Mouse (Mus musculus) neural tube, embryonic 13.5 days (tissue): ENCODE measurements around the gene Focad. TPM values are rescaled to one million over a fixed set of nuclear protein-coding genes. Genes with fewer than 3 reads are reported as not detected.
A peak's percentile ranks its signal among the peaks of the same experiment; 100 is the strongest.

ENCODE experiments used
- ATAC-seq: fragments of 200-750 bp; cut with Nextera tagmentation; 2 replicates; pipeline ENCODE4 v1.8.0; 2017; ENCODE audit warnings: low read depth, mild to moderate bottlenecking, moderate TSS enrichment, moderate library complexity
- H3K27ac ChIP-seq: fragments of 300-500 bp; sonication (generic); replicated peaks from 2 replicates; pipeline ENCODE4 v1.5.1; 2015; ENCODE audit warnings: moderate library complexity, mild to moderate bottlenecking, inconsistent platforms
- H3K27me3 ChIP-seq: fragments of 300-500 bp; sonication (generic); 2 replicates; pipeline ENCODE4 v1.6.1; 2015; ENCODE audit warnings: mild to moderate bottlenecking, inconsistent platforms
- H3K36me3 ChIP-seq: fragments of 300-500 bp; sonication (generic); 2 replicates; pipeline ENCODE4 v1.6.1; 2015; ENCODE audit warnings: mild to moderate bottlenecking, inconsistent platforms
- H3K4me1 ChIP-seq: fragments of 300-500 bp; sonication (generic); replicated peaks from 2 replicates; pipeline ENCODE4 v1.6.1; 2015; ENCODE audit warnings: inconsistent platforms
- H3K4me2 ChIP-seq: fragments of 300-500 bp; sonication (generic); 2 replicates; pipeline ENCODE4 v1.6.1; 2015; ENCODE audit warnings: inconsistent platforms, mild to moderate bottlenecking, moderate library complexity
- H3K4me3 ChIP-seq: fragments of 300-500 bp; sonication (generic); 2 replicates; pipeline ENCODE4 v1.5.1; 2015; ENCODE audit warnings: mild to moderate bottlenecking, inconsistent platforms
- H3K9ac ChIP-seq: fragments of 300-500 bp; sonication (generic); 2 replicates; pipeline ENCODE4 v1.6.1; 2015; ENCODE audit warnings: moderate library complexity, mild to moderate bottlenecking, inconsistent platforms
- H3K9me3 ChIP-seq: fragments of 300-500 bp; sonication (generic); 2 replicates; pipeline ENCODE4 v1.6.1; 2016; ENCODE audit warnings: inconsistent platforms
- WGBS: fragments of 180-500 bp; shearing (Covaris S2); methylation state at CpG from one replicate; pipeline ENCODE4 v1.1.7; 2015; 5-methylcytosine and 5-hydroxymethylcytosine counted together
- polyA plus RNA-seq: library from polyadenylated mRNA; unstranded; fragments of >200 nt; fragmentation: Nextera tagmentation; extraction: Ambion mirVana; gene quantifications from 2 replicates; pipeline ENCODE4 v1.2.1, GENCODE M21; 2015

The Focad gene
- polyA plus RNA-seq, 1 experiment from 2014 or later: 12.3 TPM

DNA sequence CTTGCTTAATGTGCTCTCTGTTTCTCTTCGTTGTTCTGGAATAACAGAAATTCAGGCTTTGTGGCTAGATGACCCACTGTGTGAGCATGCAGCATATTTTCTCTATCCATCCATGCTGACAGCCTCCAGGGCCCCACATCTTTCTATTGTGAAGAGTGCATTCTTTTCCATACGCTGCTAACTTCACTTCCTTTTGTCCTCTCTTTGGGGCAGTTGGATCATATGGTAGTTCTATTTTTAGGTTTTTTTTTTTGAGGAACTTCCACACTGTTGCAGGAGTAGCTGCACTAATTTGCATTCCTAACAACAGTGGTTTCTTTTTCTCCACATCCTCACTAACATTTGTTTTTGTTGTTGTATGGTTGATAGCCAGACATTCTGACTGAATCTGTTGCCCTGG is 320.6 kb downstream of the Focad start:
- H3K4me3 ChIP-seq: no peak overlapping the region
- 44% methylated on average over 2 of the region's 2 CpGs for WGBS
- H3K27me3 ChIP-seq: no peaks in the 10 kb centered on the region

DNA sequence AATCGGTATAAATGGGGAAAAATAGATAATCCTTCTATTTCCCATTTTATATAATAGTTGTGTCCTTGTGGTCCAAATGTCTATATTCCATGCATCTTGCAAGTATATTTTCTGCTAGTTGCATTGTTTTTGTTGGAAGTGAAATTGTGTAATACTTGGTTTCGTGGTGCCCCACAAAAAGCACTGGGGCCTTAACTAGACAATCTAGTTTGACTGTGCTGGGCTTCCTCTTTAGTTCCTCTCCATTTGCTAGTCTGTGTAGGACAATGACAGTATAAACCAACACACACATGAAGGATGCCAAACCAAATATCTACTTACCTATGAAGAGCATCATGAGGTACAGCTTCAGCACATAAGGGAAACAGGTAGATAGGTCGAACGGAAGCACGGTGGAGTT is 324.9 kb downstream of the Focad start:
- Histone ChIP-seq H3K9me3 (no peaks in the 10 kb centered on the region), H3K4me1 (peaks cover 5% of the 10 kb centered on the region; the same call in 1 of the 2 replicates), H3K27ac (no peak overlapping the region), H3K9ac (no peak overlapping the region), H3K27me3 (no peaks in the 10 kb centered on the region), H3K36me3 (no peaks in the 10 kb centered on the region), H3K4me3 (no peak overlapping the region), H3K4me2 (no peak overlapping the region)
- ATAC-seq: no peak
- WGBS: 96% methylated on average over 5 of the region's 5 CpGs

More for the DNA sequence above, 320.6 kb downstream of the Focad start:
- H3K27ac ChIP-seq: no peak overlapping the region
- peaks cover 5% of the 10 kb centered on the region; the same call in 1 of the 2 replicates for H3K4me1 ChIP-seq
- H3K9me3 ChIP-seq: no peaks in the 10 kb centered on the region
- ATAC-seq: no peak
- H3K9ac ChIP-seq: no peak overlapping the region
- no peak overlapping the region for H3K4me2 ChIP-seq
- H3K36me3 ChIP-seq: no peaks in the 10 kb centered on the region

DNA sequence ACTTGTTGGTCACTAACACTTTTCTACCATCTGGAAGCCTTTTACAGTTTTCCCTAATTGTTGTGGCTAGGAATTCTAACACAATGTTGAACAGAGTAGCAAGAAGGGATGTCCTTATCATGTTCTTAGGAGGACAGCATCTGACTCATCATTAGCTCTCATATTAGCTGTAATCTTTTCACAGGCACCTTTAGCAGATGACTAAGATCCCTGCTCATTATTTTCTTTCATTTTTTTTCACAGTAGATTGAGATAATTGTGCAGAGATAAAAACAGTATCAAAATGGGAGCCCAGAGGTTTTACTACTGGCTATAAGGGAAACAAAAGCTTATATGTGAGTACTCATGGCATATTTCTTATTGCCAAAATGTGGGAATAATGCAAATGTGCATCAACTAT is 330.1 kb downstream of the Focad start:
- H3K27me3 ChIP-seq: no peaks in the 10 kb centered on the region
- H3K27ac ChIP-seq: no peak overlapping the region
- no peak overlapping the region for H3K9ac ChIP-seq
- H3K4me1 ChIP-seq: no peaks in the 10 kb centered on the region
- ATAC-seq: no peak
- H3K9me3 ChIP-seq: no peaks in the 10 kb centered on the region
- no peak overlapping the region for H3K4me2 ChIP-seq
- no peak overlapping the region for H3K4me3 ChIP-seq
- H3K36me3 ChIP-seq: no peaks in the 10 kb centered on the region

DNA sequence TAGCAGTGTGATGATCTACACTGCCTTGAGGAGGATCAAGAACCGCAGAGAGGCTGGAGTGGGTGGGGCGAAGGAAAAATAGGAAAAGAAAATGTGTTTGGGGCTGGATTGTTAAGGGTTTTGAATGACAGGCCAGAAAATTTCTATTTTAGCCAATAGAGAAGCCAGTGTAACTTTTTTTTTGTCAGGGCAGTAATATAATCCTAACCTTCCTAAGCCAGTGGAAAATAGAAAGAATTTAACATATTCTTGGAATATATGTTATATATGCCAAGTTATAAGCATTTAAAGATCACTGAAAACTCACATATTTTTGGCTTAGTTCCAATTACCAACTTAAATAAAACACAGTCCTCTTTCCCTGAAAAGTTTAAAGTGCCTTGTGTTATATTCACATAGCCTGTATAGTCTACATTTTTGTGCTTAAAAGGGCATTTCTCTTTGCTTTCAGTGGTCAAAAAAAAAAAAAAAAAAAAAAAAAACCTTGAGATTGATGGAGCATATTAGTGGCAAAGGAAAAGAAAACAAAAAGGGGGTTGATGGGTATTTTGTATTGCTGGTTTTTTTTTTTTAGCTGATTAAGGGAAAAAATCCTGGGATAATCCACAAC is 333.3 kb downstream of the Focad start:
- no peak for ATAC-seq

DNA sequence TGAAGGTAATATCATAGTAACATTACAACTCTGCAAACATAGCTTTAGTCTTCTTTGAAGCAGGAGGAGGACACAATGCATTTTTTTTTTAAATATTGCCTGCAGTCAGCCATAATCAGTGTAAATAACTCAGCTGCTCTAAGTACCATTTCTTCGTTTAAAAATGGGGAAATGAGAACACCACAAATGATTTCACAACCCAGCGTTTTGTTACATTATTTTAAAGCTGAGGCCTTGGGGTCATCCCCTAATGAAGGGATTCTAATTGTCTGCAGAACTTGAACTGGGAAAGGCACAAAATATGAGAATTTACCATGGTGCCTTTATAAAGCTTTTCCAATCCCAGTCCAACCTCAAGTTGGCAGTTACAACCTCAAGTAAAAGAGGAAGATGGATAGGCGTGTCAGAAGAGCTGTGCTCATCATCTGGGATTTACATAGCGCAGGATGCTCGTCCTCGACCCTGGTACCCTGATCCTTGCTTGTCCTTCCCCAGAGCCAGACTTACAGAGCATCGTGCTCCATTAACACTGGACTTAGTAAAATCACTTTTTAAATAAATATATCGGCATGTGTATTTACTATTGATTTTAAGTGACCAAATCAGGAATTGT is 338.1 kb downstream of the Focad start:
- Histone ChIP-seq H3K27ac (no peak overlapping the region), H3K4me2 (no peak overlapping the region), H3K4me1 (no peaks in the 10 kb centered on the region), H3K9me3 (no peaks in the 10 kb centered on the region), H3K9ac (no peak overlapping the region), H3K4me3 (no peak overlapping the region), H3K36me3 (no peaks in the 10 kb centered on the region), H3K27me3 (no peaks in the 10 kb centered on the region)
- ATAC-seq: no peak
- whole genome bisulfite sequencing: 83% methylated on average over 8 of the region's 8 CpGs

More for the DNA sequence above, 333.3 kb downstream of the Focad start:
- 97% methylated on average over 2 of the region's 2 CpGs for whole genome bisulfite sequencing
- no peak overlapping the region for H3K4me3 ChIP-seq
- H3K9me3 ChIP-seq: no peaks in the 10 kb centered on the region
- H3K4me2 ChIP-seq: no peak overlapping the region
- no peaks in the 10 kb centered on the region for H3K27me3 ChIP-seq
- no peak overlapping the region for H3K9ac ChIP-seq
- H3K4me1 ChIP-seq: no peaks in the 10 kb centered on the region
- H3K27ac ChIP-seq: no peak overlapping the region
- no peaks in the 10 kb centered on the region for H3K36me3 ChIP-seq

DNA sequence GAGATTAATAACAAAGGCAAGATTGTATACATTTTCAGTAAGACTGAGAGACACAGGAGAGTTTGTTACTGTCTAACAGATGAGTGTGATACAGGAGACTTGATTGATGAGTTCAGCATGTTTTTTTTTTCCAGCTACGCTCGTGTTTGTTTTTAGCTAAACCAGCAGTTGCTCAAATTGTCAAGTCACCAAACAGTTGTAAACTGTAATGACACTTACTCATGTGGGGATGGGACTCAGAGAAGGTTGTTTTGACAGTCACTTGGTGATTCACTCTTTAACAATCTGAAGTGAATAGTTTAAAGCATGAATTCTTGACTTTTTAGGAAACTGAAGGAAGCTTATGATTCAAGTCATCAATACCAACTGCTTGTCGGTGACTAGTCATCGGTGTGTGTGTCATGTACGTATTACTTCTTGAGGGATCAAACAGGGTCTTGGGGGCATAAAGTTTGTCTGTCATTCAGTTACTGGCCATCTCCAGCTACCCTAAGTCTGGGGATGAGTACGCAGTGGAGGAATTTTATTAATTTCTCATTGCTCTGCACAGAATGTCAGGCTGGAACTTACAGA is 342.2 kb downstream of the Focad start:
- no peak overlapping the region for H3K27ac ChIP-seq
- no peak for ATAC-seq
- no peaks in the 10 kb centered on the region for H3K27me3 ChIP-seq
- H3K4me1 ChIP-seq: peaks cover 11% of the 10 kb centered on the region
- H3K4me2 ChIP-seq: no peak overlapping the region
- H3K9ac ChIP-seq: no peak overlapping the region
- WGBS: 77% methylated on average over 6 of the region's 6 CpGs
- H3K4me3 ChIP-seq: no peak overlapping the region
- no peaks in the 10 kb centered on the region for H3K9me3 ChIP-seq
- no peaks in the 10 kb centered on the region for H3K36me3 ChIP-seq

DNA sequence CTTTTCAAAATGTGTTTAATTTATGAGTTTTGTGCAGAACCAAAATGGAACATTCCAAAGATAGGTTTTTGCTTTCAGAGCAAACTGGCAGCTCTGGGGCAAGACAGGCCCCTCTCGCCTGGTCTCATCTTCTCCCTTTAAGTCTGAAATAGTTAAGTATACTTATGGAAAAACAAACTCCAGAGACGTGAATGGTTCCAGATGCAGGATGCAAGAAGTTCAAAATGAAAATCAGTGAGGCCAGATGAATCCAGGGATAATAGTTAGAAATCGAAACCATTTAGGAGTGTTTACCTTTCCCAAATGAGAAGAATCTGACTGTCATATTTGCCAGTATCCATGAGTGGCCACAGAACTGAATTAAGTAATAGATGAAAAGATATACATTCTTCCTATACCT is 342.7 kb downstream of the Focad start:
- H3K9ac ChIP-seq: no peak overlapping the region
- 82% methylated on average over 3 of the region's 3 CpGs for WGBS
- H3K27ac ChIP-seq: no peak overlapping the region
- no peaks in the 10 kb centered on the region for H3K9me3 ChIP-seq
- ATAC-seq: no peak
- H3K4me3 ChIP-seq: no peak overlapping the region
- H3K27me3 ChIP-seq: no peaks in the 10 kb centered on the region
- peaks cover 16% of the 10 kb centered on the region for H3K4me1 ChIP-seq
- no peaks in the 10 kb centered on the region for H3K36me3 ChIP-seq
- no peak overlapping the region for H3K4me2 ChIP-seq

DNA sequence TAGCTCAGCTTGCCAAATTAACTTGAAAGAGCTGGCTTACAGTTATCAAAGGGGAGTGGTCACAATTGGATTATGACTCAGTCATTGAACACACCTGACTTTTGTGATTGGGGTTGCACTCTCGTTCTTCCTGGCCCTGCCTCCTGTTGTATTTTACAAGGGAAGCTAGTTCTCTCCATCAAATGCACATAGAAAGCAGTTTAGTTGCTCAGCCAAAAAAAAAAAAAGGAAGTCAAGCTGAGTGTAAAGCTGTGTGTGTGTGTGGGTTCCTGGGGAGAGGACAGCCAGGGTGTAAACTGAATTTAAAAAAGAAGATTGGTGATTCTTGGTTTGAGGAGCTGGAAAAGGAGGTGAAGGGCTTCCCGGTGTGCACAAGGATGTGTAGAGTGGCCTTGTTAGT is 343.5 kb downstream of the Focad start:
- H3K9ac ChIP-seq: no peak overlapping the region
- H3K36me3 ChIP-seq: no peaks in the 10 kb centered on the region
- no peak overlapping the region for H3K4me3 ChIP-seq
- peaks cover 18% of the 10 kb centered on the region for H3K4me1 ChIP-seq
- ATAC-seq: no peak
- no peak overlapping the region for H3K27ac ChIP-seq
- WGBS: 49% methylated on average over 2 of the region's 2 CpGs
- H3K4me2 ChIP-seq: peak overlapping the region; percentile 63
- H3K27me3 ChIP-seq: no peaks in the 10 kb centered on the region
- H3K9me3 ChIP-seq: no peaks in the 10 kb centered on the region

DNA sequence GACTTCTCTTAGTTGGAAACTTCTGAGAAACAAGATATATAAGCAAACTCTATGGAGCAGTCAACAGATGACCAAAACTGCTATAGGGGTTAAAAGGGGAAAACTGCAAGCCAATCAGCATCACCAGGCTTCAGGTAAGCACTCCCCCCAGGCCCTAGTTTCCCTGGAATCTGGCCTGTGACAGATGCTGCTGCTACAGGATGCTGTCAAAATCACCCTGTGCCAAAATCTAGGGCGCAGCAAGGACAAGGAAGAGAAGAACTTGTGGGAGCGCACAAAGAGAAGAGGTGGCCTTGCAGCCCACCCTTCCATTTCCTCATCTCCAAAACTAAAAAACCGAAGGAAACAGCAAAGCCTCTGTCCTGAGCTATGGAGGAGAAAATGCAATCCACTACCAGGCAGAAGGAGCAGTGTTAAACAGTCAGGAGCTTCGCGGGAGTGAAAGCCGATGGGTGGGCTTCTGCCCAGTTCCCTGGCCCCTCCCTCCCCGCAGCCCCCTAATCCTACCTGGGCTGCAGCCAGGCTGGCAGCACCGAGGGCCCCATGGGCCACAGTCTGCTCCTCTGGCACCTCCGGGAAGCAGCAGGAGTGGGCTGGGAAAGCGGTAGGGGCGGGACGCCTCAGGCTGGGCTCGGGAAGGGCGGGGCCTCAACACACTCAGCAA is 344.0 kb downstream of the Focad start, which contains the start of gene Hacd4:
TSS of gene Hacd4 (minus strand) at position 603 of the 664 bp plus-strand sequence.
- WGBS: 6% methylated on average over 14 of the region's 14 CpGs
- Histone ChIP-seq H3K27me3 (no peaks in the 10 kb centered on the region), H3K4me3 (peak within 1 kb of the TSS; percentile 36), H3K36me3 (no peaks in the 10 kb centered on the region), H3K27ac (no peak within 1 kb of the TSS), H3K9me3 (no peaks in the 10 kb centered on the region), H3K9ac (peak within 1 kb of the TSS; percentile 67), H3K4me1 (peaks cover 18% of the 10 kb centered on the region), H3K4me2 (peak within 1 kb of the TSS; percentile 63)
- ATAC-seq: peak; percentile 53; the same call in 1 of the 2 replicates

DNA sequence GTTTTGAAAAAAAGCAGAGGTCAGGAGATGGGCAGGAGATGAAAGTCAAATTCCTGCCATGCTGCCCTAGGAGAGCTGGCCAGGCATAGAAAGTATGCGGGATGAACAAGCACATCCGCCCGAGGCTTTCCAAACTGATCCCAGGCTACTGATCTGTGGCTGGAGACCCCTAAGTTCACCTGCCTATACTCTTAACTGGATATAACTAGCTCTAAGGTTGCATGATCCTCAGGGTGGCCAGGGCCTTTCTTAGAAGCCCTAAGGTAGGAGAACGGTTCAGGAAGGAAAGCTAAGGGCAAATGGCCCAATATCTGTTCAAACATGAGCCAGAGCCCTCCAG is 344.5 kb downstream of the Focad start:
- peak overlapping the region; percentile 63 for H3K4me2 ChIP-seq
- H3K4me1 ChIP-seq: peaks cover 18% of the 10 kb centered on the region
- H3K27ac ChIP-seq: no peak overlapping the region
- H3K36me3 ChIP-seq: no peaks in the 10 kb centered on the region
- H3K27me3 ChIP-seq: no peaks in the 10 kb centered on the region
- peak overlapping the region; percentile 67; the same call in 1 of the 2 replicates for H3K9ac ChIP-seq
- H3K9me3 ChIP-seq: no peaks in the 10 kb centered on the region
- peak overlapping the region; percentile 36 for H3K4me3 ChIP-seq
- 26% methylated on average over 4 of the region's 4 CpGs for WGBS
- ATAC-seq: no peak

DNA sequence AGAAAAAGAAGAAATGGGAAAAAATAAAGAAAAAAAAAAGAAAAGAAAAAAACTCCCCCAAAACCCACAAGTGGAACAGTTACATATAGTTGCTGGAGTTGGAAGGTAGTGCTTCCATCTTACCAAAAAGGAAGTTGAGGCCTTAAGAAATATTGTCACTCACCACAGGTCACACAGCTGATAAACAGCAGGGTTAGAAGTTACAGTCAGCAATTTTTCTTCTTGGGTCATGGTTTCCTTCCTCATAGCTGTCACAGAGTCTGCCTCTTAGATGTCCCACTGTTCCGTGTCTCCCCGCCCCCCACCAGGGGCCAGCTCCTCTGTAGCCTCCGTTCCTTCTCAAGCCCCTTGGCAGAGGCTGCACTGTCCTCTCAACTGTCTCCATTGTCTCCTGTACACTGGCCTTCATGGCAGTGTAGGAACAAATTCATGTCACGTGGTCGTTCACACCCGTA is 345.3 kb downstream of the Focad start:
- no peaks in the 10 kb centered on the region for H3K27me3 ChIP-seq
- H3K9me3 ChIP-seq: no peaks in the 10 kb centered on the region
- 72% methylated on average over 6 of the region's 6 CpGs for WGBS
- H3K4me3 ChIP-seq: no peak overlapping the region
- H3K36me3 ChIP-seq: no peaks in the 10 kb centered on the region
- H3K4me2 ChIP-seq: no peak overlapping the region
- no peak overlapping the region for H3K9ac ChIP-seq
- H3K4me1 ChIP-seq: peaks cover 18% of the 10 kb centered on the region
- H3K27ac ChIP-seq: no peak overlapping the region
- ATAC-seq: no peak

DNA sequence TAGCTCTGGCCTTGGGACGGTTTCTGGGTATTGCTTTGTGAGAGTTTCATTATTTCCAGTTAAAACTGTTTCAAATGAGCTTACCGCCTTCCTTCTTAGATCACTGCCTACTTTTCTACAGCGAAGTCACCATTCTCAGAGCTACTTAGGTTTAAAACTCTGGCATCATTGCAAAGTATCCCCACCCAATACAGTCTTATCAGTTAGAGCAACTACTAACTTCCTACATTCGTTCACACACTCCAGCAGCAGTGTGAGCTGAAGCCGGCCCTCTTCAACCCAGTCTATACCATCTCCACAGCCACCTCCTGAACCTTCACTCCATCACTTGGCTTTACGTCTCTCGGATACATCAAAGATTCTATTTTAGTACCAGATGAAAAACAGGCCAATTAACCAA is 346.4 kb downstream of the Focad start:
- Histone ChIP-seq H3K36me3 (no peaks in the 10 kb centered on the region), H3K9me3 (no peaks in the 10 kb centered on the region), H3K4me2 (no peak overlapping the region), H3K27me3 (no peaks in the 10 kb centered on the region), H3K9ac (no peak overlapping the region), H3K4me1 (peaks cover 18% of the 10 kb centered on the region), H3K4me3 (no peak overlapping the region), H3K27ac (no peak overlapping the region)
- no peak for ATAC-seq
- WGBS: 96% methylated on average over 7 of the region's 7 CpGs
